8 mouse cellular contexts compared by ENCODE assay signal in the genomic region with DNA sequence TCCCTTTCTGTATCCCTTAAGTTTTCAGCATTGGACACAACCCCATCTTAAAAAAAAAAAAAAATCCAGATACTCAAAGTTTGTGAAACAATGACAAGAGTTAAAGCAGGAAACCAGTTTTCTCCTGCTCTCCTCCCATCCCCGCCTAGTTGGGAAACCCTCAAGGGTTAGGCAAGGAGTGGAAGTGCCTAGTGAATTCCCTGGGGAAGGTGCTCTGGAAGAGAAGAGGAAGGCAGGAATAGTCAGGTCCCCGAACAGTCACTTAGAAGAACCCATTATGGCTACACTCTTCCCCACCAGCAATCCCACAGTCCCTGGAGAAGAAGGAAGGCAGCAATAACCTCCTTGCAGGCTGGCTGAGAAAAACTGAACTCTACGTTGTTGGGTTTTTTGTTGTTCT. TPM values are rescaled to one million over a fixed set of nuclear protein-coding genes. Genes with fewer than 3 reads are reported as not detected.
A peak's percentile ranks its signal among the peaks of the same experiment; 100 is the strongest.
DNase-seq lines count a peak whose midpoint lies in the region; ATAC-seq and TF ChIP-seq lines count a peak whose summit lies in the region.

No protein-coding gene starts in this region.

- H3K4me1 ChIP-seq in forebrain, postnatal 0 days (ENCODE audit: insufficient read depth), result peaks cover 22% of the 10 kb centered on the region
- peaks cover 25% of the 10 kb centered on the region for H3K4me1 ChIP-seq in limb, embryonic 14.5 days (ENCODE audit: control insufficient read depth, insufficient read depth, low read length)

- 61% methylated on average over 3 of the region's 3 CpGs for WGBS in forebrain, postnatal 0 days
- 64% methylated on average over 3 of the region's 3 CpGs for WGBS in limb, embryonic 14.5 days

- no peak overlapping the region for H3K4me3 ChIP-seq in forebrain, postnatal 0 days (ENCODE audit: low read depth, low read length)
- no peak overlapping the region for H3K4me3 ChIP-seq in limb, embryonic 14.5 days (replicated peaks; ENCODE audit: low read length)

- H3K9ac ChIP-seq in forebrain, postnatal 0 days, result 0 out of 2 replicates have a peak overlapping the region, but pooled peaks have one; percentile 37
- no peak overlapping the region for H3K9ac ChIP-seq in limb, embryonic 14.5 days (ENCODE audit: low read depth, low read length, severe bottlenecking)

- ATAC-seq in forebrain, postnatal 0 days, result no peak
- ATAC-seq in limb, embryonic 14.5 days (ENCODE audit: low FRiP score, low read depth), result no peak
- no peak for ATAC-seq in granulocyte monocyte progenitor cell, adult 5-6 weeks (replicated peaks; ENCODE audit: poor library complexity, severe bottlenecking)

- DNase-seq in gastrocnemius, postnatal 25 days, result peak; percentile 12
- no peak for DNase-seq in gastrocnemius, postnatal 4 days (ENCODE audit: low spot score in 2 of 2)
- peak; percentile 11 for DNase-seq in MN1 (ENCODE audit: low spot score)
- DNase-seq in forebrain, postnatal 0 days, result no peak
- DNase-seq in limb, embryonic 14.5 days (ENCODE audit: low spot score), result no peak
- no peak for DNase-seq in spleen, postnatal 14 days (ENCODE audit: low spot score in 2 of 2)
- no peak for DNase-seq in cerebellum, adult 9-10 months

- no peaks in the 10 kb centered on the region for H3K9me3 ChIP-seq in forebrain, postnatal 0 days (ENCODE audit: low read length)
- no peaks in the 10 kb centered on the region for H3K9me3 ChIP-seq in limb, embryonic 14.5 days (ENCODE audit: control insufficient read depth, low read length)

- TF ChIP-seq CTCF in forebrain, postnatal 0 days (IDR thresholded peaks at IDR 0.05; ENCODE audit: low read depth), result no peak

- H3K27me3 ChIP-seq in forebrain, postnatal 0 days (ENCODE audit: insufficient read depth, low read length), result no peaks in the 10 kb centered on the region
- H3K27me3 ChIP-seq in limb, embryonic 14.5 days (ENCODE audit: control insufficient read depth, insufficient read depth, low read length), result no peaks in the 10 kb centered on the region

- no peak for TF ChIP-seq POLR2A in limb, embryonic 14.5 days (IDR thresholded peaks at IDR 0.05; ENCODE audit: borderline replicate concordance, extremely low read depth, insufficient read depth, insufficient read length)

- no peak overlapping the region for H3K27ac ChIP-seq in forebrain, postnatal 0 days (ENCODE audit: low read depth, low read length)
- no peak overlapping the region for H3K27ac ChIP-seq in limb, embryonic 14.5 days (replicated peaks; ENCODE audit: low read depth, low read length)

- peak overlapping the region; percentile 42 for H3K4me2 ChIP-seq in forebrain, postnatal 0 days (ENCODE audit: low read depth)
- peak overlapping the region; percentile 27 for H3K4me2 ChIP-seq in limb, embryonic 14.5 days (replicated peaks; ENCODE audit: low read depth, low read length, severe bottlenecking)

- H3K36me3 ChIP-seq in forebrain, postnatal 0 days (ENCODE audit: insufficient read depth), result no peaks in the 10 kb centered on the region
- no peaks in the 10 kb centered on the region for H3K36me3 ChIP-seq in limb, embryonic 14.5 days (ENCODE audit: control insufficient read depth, insufficient read depth, low read length)

RNA-seq across cellular contexts. Expression of a gene that starts 2.9 kb away (rescaled TPM):
- total RNA-seq in gastrocnemius, postnatal 25 days (2021), result 1 to 10 TPM; 5.6 to 5.7 TPM
- total RNA-seq in gastrocnemius, postnatal 4 days (2021), result 10 to 100 TPM in 1 of 2 experiments, 1 to 10 TPM in 1; 7.6 to 10.5 TPM
- 43.1 and 43.2 TPM in 2 replicates for total RNA-seq in forebrain, postnatal 0 days (2014; rRNA removed)
- 26.0 and 27.8 TPM in 2 replicates for polyA plus RNA-seq in forebrain, postnatal 0 days (2015; fragmentation: Nextera tagmentation; extraction: Ambion mirVana)
- polyA plus RNA-seq in limb, embryonic 14.5 days (2012; rRNA removed), result 15.8 and 18.0 TPM in 2 replicates
- 10.1 and 11.9 TPM in 2 replicates for polyA plus RNA-seq in limb, embryonic 14.5 days (2014; fragmentation: Nextera tagmentation; extraction: Ambion mirVana)
- 13.2 and 21.7 TPM in 2 replicates for total RNA-seq in granulocyte monocyte progenitor cell, adult 5-6 weeks (2014; fragmentation: Nextera tagmentation)
- total RNA-seq in granulocyte monocyte progenitor cell, adult 5-6 weeks (2017), result 16.4 and 26.1 TPM in 2 replicates

RNA-seq across cellular contexts. Expression of a gene that starts 57.3 kb away (rescaled TPM):
- total RNA-seq in gastrocnemius, postnatal 25 days (2021), result 1 to 10 TPM; 9.5 to 10.0 TPM
- total RNA-seq in gastrocnemius, postnatal 4 days (2021), result 10 to 100 TPM; 17.2 to 17.7 TPM
- total RNA-seq in forebrain, postnatal 0 days (2014; rRNA removed), result 28.3 and 30.7 TPM in 2 replicates
- polyA plus RNA-seq in forebrain, postnatal 0 days (2015; fragmentation: Nextera tagmentation; extraction: Ambion mirVana), result 31.8 and 33.1 TPM in 2 replicates
- 48.4 and 51.6 TPM in 2 replicates for polyA plus RNA-seq in limb, embryonic 14.5 days (2012; rRNA removed)
- 40.4 and 50.7 TPM in 2 replicates for polyA plus RNA-seq in limb, embryonic 14.5 days (2014; fragmentation: Nextera tagmentation; extraction: Ambion mirVana)
- 22.9 and 32.1 TPM in 2 replicates for total RNA-seq in granulocyte monocyte progenitor cell, adult 5-6 weeks (2014; fragmentation: Nextera tagmentation)
- total RNA-seq in granulocyte monocyte progenitor cell, adult 5-6 weeks (2017), result 24.1 and 29.5 TPM in 2 replicates

Comparison
In these comparisons a context has a peak if more than half of its experiments do, and no peak if none do; other contexts are left out.
1. DNase-seq: peak in gastrocnemius, postnatal 25 days (single experiment) and MN1 (single experiment); none in gastrocnemius, postnatal 4 days (0 of 2), forebrain, postnatal 0 days (single experiment), limb, embryonic 14.5 days (single experiment), spleen, postnatal 14 days (0 of 2) and cerebellum, adult 9-10 months (single experiment).